Comparison of ENCODE assay signal across 17 mouse cellular contexts in the genomic region with DNA sequence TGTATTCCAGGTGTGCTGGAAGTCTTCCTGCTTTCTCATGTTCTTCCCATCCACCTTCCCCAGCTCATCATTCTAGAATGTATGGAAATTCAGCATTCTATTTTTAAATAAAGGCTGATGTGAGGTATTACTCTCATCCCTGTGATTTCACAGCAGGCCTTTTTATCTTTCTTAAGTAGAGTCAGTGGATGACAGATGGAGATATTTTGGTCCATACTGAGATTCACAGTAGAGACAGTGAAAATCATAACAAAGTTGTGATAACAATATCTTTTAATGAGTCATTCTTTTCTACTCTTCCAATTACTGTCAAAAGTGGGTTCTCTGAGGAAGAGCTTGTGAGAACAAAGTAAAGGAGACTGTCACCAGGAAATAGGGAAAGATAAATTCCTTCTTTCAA.
"Had no signal": no experiment of that assay in that cellular context is flagged by ENCODE, and none has a peak within 500 bp of the region (broad histone marks: within the 10 kb centered on the region; RNA-seq: fewer than 3 reads in every experiment).

No protein-coding gene starts in this region.

- H3K9ac ChIP-seq: neural tube, embryonic 12.5 days; neural tube, embryonic 13.5 days; neural tube, embryonic 15.5 days; stomach, embryonic 15.5 days had no signal

- H3K4me2 ChIP-seq: neural tube, embryonic 12.5 days; neural tube, embryonic 13.5 days; neural tube, embryonic 15.5 days; stomach, embryonic 15.5 days had no signal

- H3K4me1 ChIP-seq: neural tube, embryonic 12.5 days; neural tube, embryonic 13.5 days; neural tube, embryonic 15.5 days; stomach, embryonic 15.5 days had no signal

- H3K36me3 ChIP-seq: neural tube, embryonic 12.5 days; neural tube, embryonic 13.5 days; neural tube, embryonic 15.5 days; stomach, embryonic 15.5 days had no signal

- H3K27me3 ChIP-seq: neural tube, embryonic 12.5 days; neural tube, embryonic 13.5 days; neural tube, embryonic 15.5 days; stomach, embryonic 15.5 days had no signal

- H3K9me3 ChIP-seq: neural tube, embryonic 15.5 days had no signal

- H3K27ac ChIP-seq: neural tube, embryonic 12.5 days; neural tube, embryonic 13.5 days; neural tube, embryonic 15.5 days; stomach, embryonic 15.5 days; stomach, postnatal 0 days had no signal

- H3K4me3 ChIP-seq: neural tube, embryonic 12.5 days; neural tube, embryonic 13.5 days; neural tube, embryonic 15.5 days; stomach, embryonic 15.5 days had no signal

- DNase-seq: retina, postnatal 1 day; right cerebral cortex, adult 18-20 months; right cerebral cortex, postnatal 14 days; right cerebral cortex, postnatal 25 days; right cerebral cortex, postnatal 4 days; spleen, adult 18-20 months; thymus, adult 18-20 months; thymus, adult 2 months; thymus, postnatal 14 days; thymus, postnatal 25 days; thymus, postnatal 36 days; thymus, postnatal 4 days had no signal
